Mouse (Mus musculus): ENCODE results near the gene Tubgcp2. TPM values are rescaled to one million over a fixed set of nuclear protein-coding genes. Genes with fewer than 3 reads are reported as not detected.

The Tubgcp2 gene
- polyA plus RNA-seq, 1 experiment from 2014 or later: 34.4 TPM

DNA sequence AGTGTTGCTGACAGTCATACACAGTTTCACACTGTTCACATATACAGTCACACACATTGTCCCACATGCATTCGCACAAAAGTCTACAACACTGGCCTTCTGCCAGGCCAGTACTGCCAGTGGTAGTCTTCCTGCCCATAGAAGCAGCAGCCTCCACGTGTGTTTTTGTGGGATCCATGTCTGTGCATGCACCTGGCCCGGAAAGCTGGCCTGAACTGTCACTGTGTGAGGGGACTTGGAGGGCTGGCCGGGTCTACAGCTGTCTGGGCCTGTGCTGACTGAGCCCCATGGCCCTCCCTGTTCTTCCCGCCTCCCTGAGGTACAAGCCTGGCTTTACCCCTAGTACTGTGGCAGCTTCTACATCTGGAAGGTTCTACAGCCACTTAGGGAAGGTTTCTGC, 65.5 kb downstream of the Tubgcp2 start:
- 86% methylated on average over 5 of the region's 5 CpGs for WGBS
- DNase-seq (ENCODE audit: low spot score): no peak
- no peak overlapping the region for H3K27ac ChIP-seq

DNA sequence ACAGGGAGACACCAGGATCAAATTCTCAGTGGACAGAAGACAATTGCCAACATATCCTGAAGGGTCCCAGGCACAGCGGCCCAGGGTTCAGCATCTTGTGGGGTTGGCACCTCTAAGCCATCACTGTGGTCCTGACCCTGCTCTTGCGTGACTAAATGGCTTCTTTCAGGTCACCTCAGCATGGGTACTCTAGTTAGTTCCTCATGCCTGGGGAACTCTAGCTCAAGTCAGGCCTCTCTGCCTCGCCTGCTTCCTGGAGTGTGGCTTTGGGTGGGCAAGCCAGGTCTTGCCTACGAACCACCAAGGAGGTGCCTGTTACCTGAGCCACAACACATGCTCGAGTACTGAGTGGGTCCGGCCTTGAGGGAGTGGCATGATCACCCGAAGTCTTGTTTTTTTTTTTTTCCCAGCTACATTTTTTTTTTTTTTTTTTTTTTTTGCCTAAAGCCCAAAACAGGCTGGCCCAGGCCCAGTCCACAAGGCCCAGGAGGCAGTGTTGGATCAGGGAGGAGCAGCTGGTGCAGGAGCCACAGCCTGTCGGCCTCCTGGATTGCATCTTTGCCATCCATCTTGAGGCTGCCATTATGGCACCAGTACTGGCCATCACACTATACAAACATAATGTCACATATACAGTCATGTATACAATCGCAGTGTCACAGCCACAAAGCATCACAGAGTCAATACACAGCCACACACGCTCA, 66.1 kb downstream of the Tubgcp2 start:
- no peak overlapping the region for H3K9ac ChIP-seq (ENCODE audit: low read depth, low read length)
- ATAC-seq (replicated peaks; ENCODE audit: low FRiP score, low read depth): no peak
- no peaks in the 10 kb centered on the region for H3K9me3 ChIP-seq (replicated peaks; ENCODE audit: low read length)
- H3K4me3 ChIP-seq (replicated peaks; ENCODE audit: low read depth, low read length): no peak overlapping the region
- no peak overlapping the region for H3K4me2 ChIP-seq (ENCODE audit: low read length)
- no peaks in the 10 kb centered on the region for H3K36me3 ChIP-seq (ENCODE audit: insufficient read depth, low read length)
- no peak for DNase-seq (ENCODE audit: low spot score)
- WGBS: 79% methylated on average over 10 of the region's 10 CpGs
- no peaks in the 10 kb centered on the region for H3K4me1 ChIP-seq (replicated peaks; ENCODE audit: insufficient read depth, low read length)
- no peak overlapping the region for H3K27ac ChIP-seq
- no peaks in the 10 kb centered on the region for H3K27me3 ChIP-seq (ENCODE audit: insufficient read depth, low read length)
- no peak for TF ChIP-seq CTCF (IDR thresholded peaks at IDR 0.05; ENCODE audit: low read depth)

More for the DNA sequence above, 65.5 kb downstream of the Tubgcp2 start:
- Histone ChIP-seq H3K27me3 (ENCODE audit: insufficient read depth, low read length) (no peaks in the 10 kb centered on the region), H3K9me3 (replicated peaks; ENCODE audit: low read length) (no peaks in the 10 kb centered on the region), H3K4me2 (ENCODE audit: low read length) (no peak overlapping the region), H3K9ac (ENCODE audit: low read depth, low read length) (no peak overlapping the region), H3K4me1 (replicated peaks; ENCODE audit: insufficient read depth, low read length) (no peaks in the 10 kb centered on the region), H3K4me3 (replicated peaks; ENCODE audit: low read depth, low read length) (no peak overlapping the region), H3K36me3 (ENCODE audit: insufficient read depth, low read length) (no peaks in the 10 kb centered on the region)
- TF ChIP-seq CTCF (IDR thresholded peaks at IDR 0.05; ENCODE audit: low read depth): no peak
- ATAC-seq (replicated peaks; ENCODE audit: low FRiP score, low read depth): no peak; the same call in 1 of the 2 replicates

DNA sequence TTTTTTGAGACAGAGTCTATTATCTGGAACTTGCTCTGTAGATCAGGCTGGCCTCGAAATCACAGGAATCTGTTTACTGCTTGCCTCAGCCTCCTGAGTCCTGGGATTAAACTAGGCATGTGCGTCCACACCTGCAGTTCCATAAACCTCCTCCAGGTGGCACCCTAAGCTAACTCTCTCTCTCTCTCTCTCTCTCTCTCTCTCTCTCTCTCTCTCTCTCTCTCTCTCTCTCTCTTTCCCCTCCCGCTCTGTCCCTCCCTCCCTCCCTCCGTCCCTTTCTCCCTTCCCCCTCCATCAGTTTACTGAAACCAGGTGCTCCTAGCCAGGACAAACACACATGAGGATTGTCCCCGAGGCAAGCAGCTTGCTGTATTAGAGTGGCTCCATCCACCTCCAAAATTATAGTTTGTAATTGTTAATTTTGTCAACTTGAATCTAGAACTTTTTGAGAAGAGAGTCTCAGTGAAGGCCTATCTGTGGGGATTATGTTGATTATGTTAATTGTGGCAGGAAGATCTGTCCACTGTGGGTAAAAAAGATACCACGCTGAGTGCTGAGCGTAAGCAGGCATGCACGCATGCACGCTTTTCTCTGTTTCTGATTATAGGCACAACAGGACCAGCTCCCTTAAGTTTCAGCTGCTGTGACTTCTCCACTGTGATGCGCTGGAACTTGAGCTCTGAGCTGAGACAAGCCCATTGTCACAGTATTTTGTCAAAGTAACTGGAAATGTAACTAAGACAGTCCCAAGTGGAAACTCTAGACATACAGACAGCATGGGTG, 66.9 kb downstream of the Tubgcp2 start:
- no peaks in the 10 kb centered on the region for H3K9me3 ChIP-seq (replicated peaks; ENCODE audit: low read length)
- 45% methylated on average over 10 of the region's 10 CpGs for WGBS
- no peaks in the 10 kb centered on the region for H3K27me3 ChIP-seq (ENCODE audit: insufficient read depth, low read length)
- ATAC-seq (replicated peaks; ENCODE audit: low FRiP score, low read depth) (no peak), DNase-seq (ENCODE audit: low spot score) (peak; percentile 76)
- H3K4me1 ChIP-seq (replicated peaks; ENCODE audit: insufficient read depth, low read length): no peaks in the 10 kb centered on the region
- H3K9ac ChIP-seq (ENCODE audit: low read depth, low read length): no peak overlapping the region
- H3K27ac ChIP-seq: no peak overlapping the region
- H3K4me2 ChIP-seq (ENCODE audit: low read length): no peak overlapping the region
- H3K4me3 ChIP-seq (replicated peaks; ENCODE audit: low read depth, low read length): no peak overlapping the region
- peak; percentile 88 for TF ChIP-seq CTCF (IDR thresholded peaks at IDR 0.05; ENCODE audit: low read depth)
- H3K36me3 ChIP-seq (ENCODE audit: insufficient read depth, low read length): no peaks in the 10 kb centered on the region

GRCm38 (mm10) chr7:139968428-139968827, 68.0 kb downstream of the Tubgcp2 start:
- Histone ChIP-seq H3K4me2 (ENCODE audit: low read length) (no peak overlapping the region), H3K27me3 (ENCODE audit: insufficient read depth, low read length) (no peaks in the 10 kb centered on the region), H3K27ac (no peak overlapping the region), H3K4me3 (replicated peaks; ENCODE audit: low read depth, low read length) (no peak overlapping the region), H3K36me3 (ENCODE audit: insufficient read depth, low read length) (no peaks in the 10 kb centered on the region), H3K4me1 (replicated peaks; ENCODE audit: insufficient read depth, low read length) (no peaks in the 10 kb centered on the region), H3K9ac (ENCODE audit: low read depth, low read length) (no peak overlapping the region), H3K9me3 (replicated peaks; ENCODE audit: low read length) (no peaks in the 10 kb centered on the region)
- no peak for ATAC-seq (replicated peaks; ENCODE audit: low FRiP score, low read depth)
- no peak for DNase-seq (ENCODE audit: low spot score)
- WGBS: 45% methylated on average over 5 of the region's 5 CpGs
- TF ChIP-seq CTCF (IDR thresholded peaks at IDR 0.05; ENCODE audit: low read depth): no peak

DNA sequence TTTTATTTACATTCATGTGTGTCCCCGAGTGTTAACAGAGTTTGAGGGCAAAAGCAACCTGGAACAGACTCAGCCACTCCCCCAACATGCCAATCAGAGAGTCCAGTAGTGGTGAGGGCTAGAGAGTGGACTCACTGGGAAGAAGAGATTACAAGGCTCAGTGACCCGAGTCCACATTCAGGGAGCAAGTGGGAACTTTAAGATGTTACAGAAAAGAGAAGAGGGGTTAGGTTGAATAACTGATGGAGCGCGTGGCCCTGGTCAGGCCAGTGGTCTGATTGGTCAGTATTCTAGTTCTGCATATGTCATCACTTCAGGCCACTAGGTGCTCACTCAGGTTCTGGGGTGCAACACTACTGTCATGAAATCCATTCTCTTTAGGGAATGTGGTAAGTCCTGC, 69.3 kb downstream of the Tubgcp2 start:
- H3K4me3 ChIP-seq (replicated peaks; ENCODE audit: low read depth, low read length): no peak overlapping the region
- H3K4me1 ChIP-seq (replicated peaks; ENCODE audit: insufficient read depth, low read length): no peaks in the 10 kb centered on the region
- H3K9me3 ChIP-seq (replicated peaks; ENCODE audit: low read length): no peaks in the 10 kb centered on the region
- H3K4me2 ChIP-seq (ENCODE audit: low read length): no peak overlapping the region
- H3K9ac ChIP-seq (ENCODE audit: low read depth, low read length): no peak overlapping the region
- ATAC-seq (replicated peaks; ENCODE audit: low FRiP score, low read depth) (no peak), DNase-seq (ENCODE audit: low spot score) (no peak)
- 20% methylated on average over 4 of the region's 4 CpGs for WGBS
- H3K36me3 ChIP-seq (ENCODE audit: insufficient read depth, low read length): no peaks in the 10 kb centered on the region
- H3K27ac ChIP-seq: no peak overlapping the region
- H3K27me3 ChIP-seq (ENCODE audit: insufficient read depth, low read length): no peaks in the 10 kb centered on the region
- no peak for TF ChIP-seq CTCF (IDR thresholded peaks at IDR 0.05; ENCODE audit: low read depth)

DNA sequence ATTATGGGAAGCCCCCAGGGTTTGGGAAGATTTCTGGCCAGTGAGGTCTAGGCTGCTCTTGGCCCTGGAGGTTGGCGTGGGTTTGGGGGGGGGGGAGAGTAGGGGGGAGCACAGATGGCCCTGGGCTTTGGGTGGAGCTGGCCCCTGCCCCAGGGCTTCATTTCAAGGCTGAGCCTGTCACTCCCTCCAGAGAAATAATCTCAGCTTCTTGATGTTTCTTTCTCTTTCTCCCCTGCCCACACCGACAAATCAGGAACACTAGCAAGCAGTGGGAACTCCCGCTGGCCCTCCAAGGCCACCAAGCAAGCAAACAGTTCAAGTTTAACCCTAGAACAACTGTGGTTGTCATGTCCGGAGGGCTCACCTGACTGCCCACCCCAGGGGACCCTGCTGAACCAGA, 72.7 kb downstream of the Tubgcp2 start:
- Histone ChIP-seq H3K9me3 (replicated peaks; ENCODE audit: low read length) (no peaks in the 10 kb centered on the region), H3K4me3 (replicated peaks; ENCODE audit: low read depth, low read length) (no peak overlapping the region), H3K4me2 (ENCODE audit: low read length) (no peak overlapping the region), H3K4me1 (replicated peaks; ENCODE audit: insufficient read depth, low read length) (no peaks in the 10 kb centered on the region), H3K27ac (no peak overlapping the region), H3K27me3 (ENCODE audit: insufficient read depth, low read length) (no peaks in the 10 kb centered on the region), H3K36me3 (ENCODE audit: insufficient read depth, low read length) (no peaks in the 10 kb centered on the region), H3K9ac (ENCODE audit: low read depth, low read length) (no peak overlapping the region)
- ATAC-seq (replicated peaks; ENCODE audit: low FRiP score, low read depth): no peak
- no peak for DNase-seq (ENCODE audit: low spot score)
- WGBS: 62% methylated on average over 4 of the region's 4 CpGs
- TF ChIP-seq CTCF (IDR thresholded peaks at IDR 0.05; ENCODE audit: low read depth): no peak

Measured in kidney, postnatal 0 days (tissue).